Mouse (Mus musculus) CH12.LX (cell line): ENCODE results near the gene Gm4559. TPM values are rescaled to one million over a fixed set of nuclear protein-coding genes. Genes with fewer than 3 reads are reported as not detected.
"Not testable (repeated sequence)": the region's sequence is repeated elsewhere in the genome, so short reads cannot be mapped to it uniquely, and the experiment has no call there.

Source experiments
- DNase-seq: peaks from one replicate; pipeline ENCODE4 v3.0.0-alpha.2; 2013; ENCODE audit errors: extremely low read depth
- H3K27ac ChIP-seq: 2 replicates; pipeline ENCODE4 v1.5.1; 2012; ENCODE audit warnings: low read depth, mild to moderate bottlenecking, control low read depth, moderate library complexity; ENCODE audit not compliant: insufficient read depth
- H3K27me3 ChIP-seq: replicated peaks from 2 replicates; pipeline ENCODE3; 2012; ENCODE audit warnings: inconsistent platforms
- H3K36me3 ChIP-seq, 2 experiments: replicated peaks in 1 of 2; 2 replicates each; pipeline versions ENCODE3 to v1.6.1; 2012; ENCODE audit warnings: inconsistent platforms in 1 of 2, low read length in 1 of 2, mild to moderate bottlenecking in 1 of 2, mixed read lengths in 1 of 2, moderate library complexity in 1 of 2; ENCODE audit not compliant: control insufficient read depth in 1 of 2, insufficient read depth in 1 of 2
- H3K4me1 ChIP-seq, 2 experiments: 2 replicates each; pipeline ENCODE4 v1.6.1; 2012; ENCODE audit warnings: inconsistent platforms in 1 of 2, moderate library complexity in 1 of 2; ENCODE audit not compliant: insufficient read depth in 2 of 2, control insufficient read depth in 1 of 2
- H3K4me2 ChIP-seq: 2 replicates; pipeline ENCODE4 v1.6.1; 2012; ENCODE audit warnings: low read depth, mild to moderate bottlenecking, control low read depth; ENCODE audit not compliant: poor library complexity, insufficient read depth, severe bottlenecking
- H3K4me3 ChIP-seq, 3 experiments: fragments of 150-350 bp in 1 of 3; sonication (generic) in 1 of 3; replicated peaks in 1 of 3; 2 replicates each; pipeline versions ENCODE3 to v1.5.1; 2011 to 2012; ENCODE audit warnings: low read depth in 2 of 3, low read length in 2 of 3, mild to moderate bottlenecking in 2 of 3, moderate library complexity in 2 of 3, control low read depth in 1 of 3, improper control_type of control experiment in 1 of 3, inconsistent platforms in 1 of 3, mixed read lengths in 1 of 3; ENCODE audit not compliant: poor library complexity in 1 of 3
- H3K79me2 ChIP-seq: replicated peaks from 2 replicates; pipeline ENCODE4 v1.6.1; 2012; ENCODE audit warnings: mild to moderate bottlenecking, moderate library complexity; ENCODE audit not compliant: control insufficient read depth, poor library complexity, insufficient read depth, severe bottlenecking; ENCODE audit errors: extremely low read depth
- H3K9ac ChIP-seq: 2 replicates; pipeline ENCODE4 v1.6.1; 2012; ENCODE audit warnings: low read depth, mild to moderate bottlenecking, control low read depth, moderate library complexity; ENCODE audit not compliant: insufficient read depth
- H3K9me3 ChIP-seq: replicated peaks from 2 replicates; pipeline ENCODE3; 2012; ENCODE audit warnings: low read length, inconsistent platforms, mixed read lengths
- EP300 ChIP-seq: IDR thresholded peaks from 2 replicates; pipeline ENCODE4 v1.6.1; 2011; ENCODE audit warnings: low read length, improper control_type of control experiment
- JUN ChIP-seq: IDR thresholded peaks from 2 replicates; pipeline ENCODE4 v1.6.1; 2011; ENCODE audit warnings: low read depth, mild to moderate bottlenecking, low read length, improper control_type of control experiment, moderate library complexity; ENCODE audit not compliant: insufficient read depth
- MAX ChIP-seq: IDR thresholded peaks from 2 replicates; pipeline ENCODE4 v1.6.1; 2011; ENCODE audit warnings: low read length, improper control_type of control experiment
- MEF2A ChIP-seq: IDR thresholded peaks from 2 replicates; pipeline ENCODE4 v1.6.1; 2014; ENCODE audit warnings: low read depth, mild to moderate bottlenecking, inconsistent platforms, low read length, improper control_type of control experiment, borderline replicate concordance
- MXI1 ChIP-seq: IDR thresholded peaks from 2 replicates; pipeline ENCODE4 v1.6.1; 2011; ENCODE audit warnings: mild to moderate bottlenecking, low read depth, low read length, improper control_type of control experiment
- NRF1 ChIP-seq: IDR thresholded peaks from 2 replicates; pipeline ENCODE4 v1.6.1; 2014; ENCODE audit warnings: low read depth, mild to moderate bottlenecking, inconsistent platforms, low read length, improper control_type of control experiment, moderate library complexity
- POLR2A ChIP-seq: IDR thresholded peaks from 2 replicates; pipeline ENCODE4 v1.6.1; 2011; ENCODE audit warnings: low read depth, mild to moderate bottlenecking, improper control_type of control experiment, low read length
- USF2 ChIP-seq: conservative IDR thresholded peaks from 2 replicates; pipeline ENCODE4 v1.6.1; 2011; ENCODE audit warnings: low read depth, low read length, improper control_type of control experiment
- ZC3H11A ChIP-seq: IDR thresholded peaks from 2 replicates; pipeline ENCODE4 v1.6.1; 2012; ENCODE audit warnings: low read depth, mild to moderate bottlenecking, inconsistent platforms, low read length, improper control_type of control experiment
- ZKSCAN1 ChIP-seq: IDR thresholded peaks from 2 replicates; pipeline ENCODE4 v1.6.1; 2012; ENCODE audit warnings: low read depth, inconsistent platforms, low read length, improper control_type of control experiment, borderline replicate concordance
- dilution Hi-C: fragments of 300-500 bp; cut with MboI; formaldehyde crosslinking; loops from 2 replicates; pipeline ENCODE4 v1.14.3; 2020; ENCODE audit warnings: low sequenced_read_pairs; ENCODE audit not compliant: extremely low pct_unique_long_range_greater_than_20kb, extremely low pct_ligation_motif_present
- in situ Hi-C: fragments of 300-500 bp; cut with MboI; formaldehyde crosslinking; loops from 3 replicates; pipeline ENCODE4 v1.14.3; 2019; ENCODE audit warnings: low sequenced_read_pairs, low pct_ligation_motif_present, low pct_unique_long_range_greater_than_20kb, mixed read lengths
- polyA plus RNA-seq: library from polyadenylated mRNA; unstranded; fragments of >175 nt; gene quantifications from 2 replicates; pipeline ENCODE4 v1.2.1, GENCODE M21; 2012; ENCODE audit warnings: low read depth; ENCODE audit not compliant: insufficient read length
- total RNA-seq, 2 experiments: library from RNA; depleted of rRNA; stranded (reverse); fragments of 300-350 nt in 1 of 2; fragments of >200 nt in 1 of 2; gene quantifications; 2 replicates each; pipeline ENCODE4 v1.2.3; 2012 to 2014

The Gm4559 gene
- total and polyA plus RNA-seq, 3 experiments = not detected

GRCm38 (mm10) chr7:142321637-142322306 lies 47.6 kb upstream of the Gm4559 start:
- H3K4me1 ChIP-seq, H3K4me3 ChIP-seq, DNase-seq, H3K9ac ChIP-seq, H3K4me2 ChIP-seq, H3K27ac ChIP-seq, in situ Hi-C loops, H3K36me3 ChIP-seq, H3K79me2 ChIP-seq, H3K9me3 ChIP-seq, dilution Hi-C loops: not testable (repeated sequence)
- peaks cover 59% of the 10 kb centered on the region for H3K27me3 ChIP-seq

DNA sequence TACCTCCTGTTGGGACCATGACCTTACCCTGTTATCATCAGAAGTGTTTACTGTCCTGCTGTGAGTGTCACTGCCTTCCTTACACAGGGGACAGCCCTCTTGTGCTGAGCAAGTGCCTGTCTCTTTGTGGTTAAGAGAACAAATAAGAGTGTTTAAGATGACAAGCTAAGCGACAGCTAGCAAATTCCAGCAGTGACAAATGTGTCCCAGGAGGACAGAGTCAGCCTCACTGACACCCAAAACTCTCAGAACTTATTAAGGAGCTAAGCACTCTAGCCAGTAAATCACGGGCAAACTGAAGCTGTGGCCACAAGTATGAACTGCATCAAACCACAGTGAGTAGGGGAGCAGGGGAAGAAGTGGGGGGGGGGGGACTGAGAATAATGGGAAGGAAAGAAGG lies 46.7 kb upstream of the Gm4559 start:
- no peak overlapping the region for H3K4me2 ChIP-seq
- no peak for TF ChIP-seq JUN
- TF ChIP-seq ZC3H11A = no peak
- H3K79me2 ChIP-seq = no peaks in the 10 kb centered on the region
- dilution Hi-C loops = no loop called here
- in situ Hi-C loops = no loop called here
- H3K27me3 ChIP-seq = peaks cover 55% of the 10 kb centered on the region
- no peaks in the 10 kb centered on the region for H3K9me3 ChIP-seq
- DNase-seq = no peak
- H3K27ac ChIP-seq = no peak overlapping the region
- no peaks in the 10 kb centered on the region for H3K36me3 ChIP-seq
- no peaks in the 10 kb centered on the region for H3K4me1 ChIP-seq
- no peak overlapping the region for H3K4me3 ChIP-seq
- no peak overlapping the region for H3K9ac ChIP-seq

GRCm38 (mm10) chr7:142319124-142319523 lies 45.0 kb upstream of the Gm4559 start:
- Histone ChIP-seq H3K36me3 (no peaks in the 10 kb centered on the region), H3K4me1 (no peaks in the 10 kb centered on the region), H3K27ac (no peak overlapping the region), H3K4me2 (no peak overlapping the region), H3K4me3 (no peak overlapping the region), H3K27me3 (peaks cover 62% of the 10 kb centered on the region), H3K9me3 (no peaks in the 10 kb centered on the region)
- in situ Hi-C loops (no loop called here), dilution Hi-C loops (no loop called here)
- no peak for DNase-seq
- TF ChIP-seq EP300 = no peak
- no peak for TF ChIP-seq POLR2A
- TF ChIP-seq NRF1 = no peak
- TF ChIP-seq MAX = no peak
- no peak for TF ChIP-seq JUN
- TF ChIP-seq, all 38 proteins: peak for 0
- Histone ChIP-seq H3K9ac (no peak overlapping the region), H3K79me2 (no peaks in the 10 kb centered on the region)

DNA sequence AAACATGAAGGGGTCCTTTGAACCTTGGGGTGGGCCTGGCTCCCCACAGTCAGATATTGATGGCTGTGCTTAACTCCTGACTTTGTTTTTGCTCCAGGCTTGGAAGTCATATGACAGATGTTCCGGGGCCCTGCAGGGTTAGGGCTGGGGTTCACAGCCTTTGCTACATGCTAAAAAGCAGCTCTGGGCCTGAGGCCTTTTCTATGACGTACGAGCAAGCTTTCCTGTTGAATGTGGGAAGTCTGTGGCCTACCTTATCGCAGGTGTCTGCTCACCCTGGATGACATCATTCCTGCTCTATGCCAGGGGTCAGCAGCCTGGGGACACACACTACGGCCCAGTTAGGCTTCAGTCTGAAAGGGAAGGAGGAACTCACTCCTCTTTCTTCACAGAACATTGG lies 43.1 kb upstream of the Gm4559 start:
- DNase-seq = no peak
- Histone ChIP-seq H3K9me3 (no peaks in the 10 kb centered on the region), H3K27ac (no peak overlapping the region), H3K27me3 (peaks cover 59% of the 10 kb centered on the region), H3K4me2 (no peak overlapping the region), H3K79me2 (no peaks in the 10 kb centered on the region), H3K9ac (no peak overlapping the region), H3K4me1 (no peaks in the 10 kb centered on the region), H3K36me3 (no peaks in the 10 kb centered on the region), H3K4me3 (no peak overlapping the region)
- TF ChIP-seq MXI1 = no peak
- no peak for TF ChIP-seq USF2
- no peak for TF ChIP-seq MEF2A
- no peak for TF ChIP-seq ZKSCAN1
- dilution Hi-C loops = no loop called here
- in situ Hi-C loops = no loop called here
